Mouse (Mus musculus) lung, postnatal 14 days (tissue): ENCODE measurements around the gene Gpx2.

ENCODE experiments used
- DNase-seq: peaks from one replicate; pipeline ENCODE4 v3.0.0; 2021

Gpx2 gene

DNA sequence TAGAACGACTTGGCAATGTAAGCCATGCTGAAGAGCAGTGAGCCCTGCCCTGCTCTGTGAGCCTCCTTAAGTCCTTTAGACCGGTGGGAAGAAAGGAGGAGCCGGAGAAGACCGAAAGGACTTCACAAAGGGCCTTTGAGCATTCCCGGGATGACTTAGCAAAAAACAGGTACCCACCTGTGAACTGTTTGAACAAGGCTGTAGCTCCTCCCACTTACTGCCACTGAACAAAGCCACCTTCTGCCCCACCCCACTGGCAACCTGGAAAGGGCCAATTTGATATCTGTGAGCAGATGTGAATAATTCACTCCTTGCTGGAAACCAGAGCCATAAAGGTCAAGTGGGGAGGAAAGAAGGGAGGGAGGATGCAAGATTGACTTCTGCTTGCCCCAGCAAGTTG is at the start of gene Gpx2:
Gpx2 (minus strand) TSS at position 205 of the 400 bp plus-strand sequence.
- no peak for DNase-seq

DNA sequence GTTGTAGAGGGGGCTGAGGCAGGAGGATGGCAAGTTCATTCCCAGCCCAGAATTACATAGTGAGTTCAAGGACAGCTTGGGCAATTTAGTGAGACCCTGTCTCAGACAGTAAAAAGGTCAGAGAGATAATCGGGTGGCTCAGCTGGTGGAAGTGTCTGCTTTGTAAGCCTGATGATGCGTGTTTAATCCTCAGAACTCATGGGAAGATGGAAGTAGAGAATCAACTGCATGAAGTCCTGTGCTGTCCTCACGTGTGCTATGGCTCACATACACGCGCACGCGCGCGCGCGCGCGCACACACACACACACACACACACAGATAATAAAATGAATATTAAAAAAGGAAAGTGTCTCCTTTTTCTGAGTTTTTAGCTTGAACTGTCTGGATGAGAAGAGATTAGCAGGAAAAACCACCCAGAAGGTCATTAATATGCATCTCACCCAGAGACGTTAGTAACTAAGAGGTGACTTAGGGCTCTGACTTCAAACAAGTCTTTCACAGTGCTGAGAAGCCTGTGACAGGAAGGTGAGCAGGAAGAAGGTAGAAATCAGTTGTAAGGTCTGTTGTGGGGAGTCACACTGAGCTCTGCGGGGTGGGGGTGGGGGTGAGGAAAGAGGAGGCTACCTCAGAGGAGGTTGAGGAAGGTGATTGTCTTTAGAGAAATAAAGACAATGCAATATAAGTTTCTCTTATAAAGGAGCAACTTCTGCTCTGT is 49.1 kb upstream of the Gpx2 start:
- no peak for DNase-seq

DNA sequence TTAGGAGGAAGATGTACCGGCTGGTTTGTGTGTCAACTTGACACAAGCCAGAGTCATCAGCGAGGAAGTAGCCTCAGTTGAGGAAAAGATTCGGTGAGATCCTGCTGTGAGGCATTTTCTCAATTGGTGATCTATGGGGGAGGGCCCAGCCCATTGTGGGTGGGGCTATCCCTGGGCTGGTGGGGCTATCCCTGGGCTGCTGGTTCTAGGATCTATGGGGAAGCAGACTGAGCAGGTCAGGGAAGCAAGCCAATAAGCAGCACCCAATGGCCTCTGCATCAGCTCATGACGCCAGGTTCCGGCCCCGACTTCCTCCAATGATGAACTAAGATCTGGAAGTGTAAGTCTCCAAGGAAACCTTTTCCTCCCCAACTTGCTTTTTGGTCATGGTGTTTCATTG is 44.7 kb upstream of the Gpx2 start:
- no peak for DNase-seq

DNA sequence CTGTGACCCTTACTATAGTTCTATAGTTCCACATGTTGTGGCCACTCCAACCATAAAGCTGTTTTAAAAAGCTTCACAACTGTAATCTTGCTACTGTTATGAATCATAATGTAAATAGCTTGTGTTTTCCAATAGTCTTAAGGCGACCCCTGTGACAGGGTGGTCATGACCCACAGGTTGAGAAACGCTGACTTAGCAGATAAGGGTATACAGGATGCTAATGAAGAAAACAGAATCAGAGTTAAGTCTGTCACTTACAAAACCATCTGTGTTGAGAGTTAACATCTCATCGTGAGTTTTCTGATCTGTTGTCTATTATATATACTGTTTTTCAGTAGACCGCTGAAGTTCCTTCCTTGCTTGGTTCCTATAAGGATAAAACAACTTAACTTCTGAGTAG is 43.9 kb upstream of the Gpx2 start:
- no peak for DNase-seq

DNA sequence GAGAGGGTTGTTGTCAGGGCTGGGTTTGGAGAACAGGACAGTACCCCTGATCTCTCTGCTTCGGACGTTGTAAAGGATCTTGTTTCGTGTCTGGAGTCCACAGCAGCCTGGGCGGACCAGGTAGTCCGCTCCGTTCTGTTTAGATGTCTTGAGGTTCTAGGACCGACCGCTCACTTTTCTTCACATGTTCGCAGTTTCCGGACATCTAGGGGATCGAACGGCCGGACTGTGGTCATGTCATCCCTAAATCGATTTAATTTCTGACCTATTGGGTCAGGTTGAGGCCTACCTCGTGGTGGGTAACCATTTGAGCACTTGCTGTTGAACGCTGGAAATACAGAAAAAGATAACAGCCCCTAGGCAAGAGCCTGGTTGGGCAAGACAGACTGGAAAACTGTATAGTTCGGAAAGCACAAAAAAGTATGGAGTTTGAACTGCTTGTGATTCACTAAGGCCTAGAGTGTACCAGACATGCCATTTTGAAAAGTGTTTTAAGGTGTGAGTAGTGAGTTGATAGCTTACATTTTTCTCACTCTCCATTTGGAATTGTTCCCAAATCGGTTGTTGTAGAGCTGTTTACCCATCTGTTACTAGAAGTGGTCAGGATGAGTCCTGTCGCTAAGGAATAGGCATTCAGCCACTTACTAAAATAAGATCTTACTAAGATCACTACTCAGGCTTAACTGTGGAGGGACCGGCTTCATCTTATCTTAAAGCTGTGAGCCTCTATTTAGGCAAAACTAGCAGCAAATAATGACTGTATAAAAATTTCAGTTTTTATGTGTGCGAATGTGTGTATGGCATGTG is 42.7 kb upstream of the Gpx2 start:
- no peak for DNase-seq

DNA sequence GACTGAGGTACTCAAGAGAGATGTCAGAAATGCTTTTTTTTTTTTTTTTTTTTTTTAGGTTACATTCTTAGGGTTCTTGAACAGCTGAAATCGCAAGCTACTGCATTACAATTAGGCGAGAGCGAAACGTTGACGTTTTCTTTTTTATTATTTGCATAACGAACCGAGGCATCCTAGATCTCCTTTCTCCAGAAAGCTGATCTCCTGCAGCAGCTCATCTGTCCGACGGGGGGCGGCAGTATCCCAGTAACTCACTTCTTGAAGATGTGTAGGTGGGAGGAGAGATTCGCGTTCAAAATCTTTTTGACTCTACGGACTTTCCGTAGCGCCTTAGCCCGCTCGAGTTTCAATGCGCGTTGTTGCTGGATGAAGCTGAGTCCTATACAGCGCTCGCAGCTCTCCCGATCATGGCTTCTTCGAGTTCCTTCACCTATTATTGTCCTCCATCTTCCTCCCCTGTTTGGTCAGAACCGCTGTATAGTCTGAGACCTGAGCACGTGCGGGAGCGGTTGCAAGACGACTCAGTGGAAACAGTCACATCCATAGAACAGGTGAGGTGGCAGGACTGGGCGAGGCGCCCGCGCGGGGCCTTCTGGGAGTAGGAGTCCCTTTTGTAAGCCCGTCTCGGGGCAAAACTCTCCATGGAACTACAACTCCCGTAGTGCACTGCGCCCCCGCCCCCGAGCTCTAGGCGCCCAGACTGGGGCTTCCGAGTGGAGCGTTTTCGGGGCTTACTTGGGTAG is 41.9 kb upstream of the Gpx2 start:
- peak; percentile 97 for DNase-seq

DNA sequence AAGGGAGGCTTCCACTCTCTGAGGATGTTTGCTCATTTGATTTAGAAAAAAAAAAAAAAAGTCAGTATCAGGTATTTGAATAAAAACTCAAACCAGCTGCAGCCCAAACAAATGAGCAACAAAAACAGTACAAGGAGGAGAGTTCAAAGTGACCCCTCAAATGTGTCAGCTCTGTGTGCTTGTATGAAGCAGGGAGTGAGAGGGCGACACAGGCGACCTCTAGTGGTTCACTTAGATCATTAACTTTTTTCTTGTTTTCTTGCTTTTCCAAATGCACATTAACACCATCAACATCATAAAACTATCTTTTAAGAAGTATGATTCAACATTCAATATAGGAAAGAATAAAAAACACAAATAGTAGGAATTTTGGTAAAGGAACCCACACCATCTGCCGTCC is 37.4 kb upstream of the Gpx2 start:
- DNase-seq, result peak; percentile 30

DNA sequence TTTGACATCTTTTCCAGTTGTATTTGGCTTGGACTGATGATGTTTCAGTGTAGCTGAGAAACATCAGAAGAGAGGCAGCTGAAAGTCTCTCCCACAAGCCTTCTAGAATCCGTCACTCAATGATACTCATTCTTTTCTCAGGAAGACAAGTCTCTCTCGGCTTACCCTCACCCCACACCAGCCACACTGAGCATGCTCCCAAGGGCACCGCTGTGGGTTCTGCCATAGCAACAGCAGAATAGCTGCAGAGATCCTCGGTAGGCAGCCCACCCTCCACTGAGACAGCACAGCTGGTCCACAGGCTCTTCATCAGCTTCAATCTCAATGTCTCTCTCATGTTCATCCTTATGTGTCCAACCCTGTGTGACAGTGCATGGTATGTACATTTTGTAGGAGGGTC is 29.9 kb upstream of the Gpx2 start:
- no peak for DNase-seq

DNA sequence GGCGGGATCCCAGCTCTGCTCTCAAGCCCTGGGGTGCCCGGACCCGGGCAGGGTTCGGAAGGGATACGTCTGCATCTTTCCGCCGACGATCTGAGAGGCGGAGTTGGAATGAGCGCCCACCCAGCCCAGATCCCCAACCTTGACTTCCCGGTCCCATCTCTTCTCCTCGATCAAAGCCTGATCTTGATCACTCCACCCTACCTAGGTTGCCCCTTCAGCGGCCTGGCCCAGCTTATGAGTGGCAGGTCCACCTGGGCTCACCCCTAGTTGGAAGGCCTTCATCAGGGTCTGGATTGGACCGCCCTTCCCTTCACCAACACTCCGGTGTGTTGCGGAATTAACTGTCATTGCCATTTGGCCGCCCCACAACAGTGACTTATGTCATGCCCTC is 27.3 kb upstream of the Gpx2 start, which contains the start of gene Rab15:
Rab15 (minus strand) TSS at position 258 of the 391 bp plus-strand sequence.
- no peak for DNase-seq

DNA sequence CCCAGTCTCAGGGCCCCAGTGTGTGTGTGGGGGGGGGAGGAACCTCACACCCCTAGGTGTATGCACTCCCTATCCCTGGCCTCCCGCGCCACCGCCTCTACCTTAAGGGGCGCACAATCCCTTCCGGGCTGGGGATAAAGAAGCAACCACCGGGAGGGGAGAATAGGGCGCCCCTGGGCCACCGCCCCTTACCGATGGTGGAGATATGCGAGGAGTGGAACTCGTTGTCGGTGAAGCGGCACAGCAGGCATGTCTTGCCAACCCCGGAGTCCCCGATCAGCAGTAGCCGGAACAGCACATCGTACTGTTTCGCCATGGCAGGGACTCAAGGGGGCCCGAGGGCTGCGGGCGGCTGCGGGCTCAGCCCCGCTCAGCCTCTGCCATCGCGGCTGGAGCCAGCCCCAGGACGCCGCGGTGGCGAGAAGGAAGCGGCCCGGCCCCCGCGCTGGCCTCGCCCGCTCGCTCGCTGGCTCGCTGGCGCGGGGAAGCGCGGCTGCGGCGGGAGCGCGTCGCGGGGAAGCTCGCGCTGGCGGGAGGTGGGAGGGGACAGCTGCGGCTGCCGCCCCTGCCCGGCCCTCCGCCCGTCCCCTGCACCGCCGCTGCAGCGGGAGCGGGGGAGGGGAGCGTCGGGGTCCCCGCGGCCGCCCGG is 26.8 kb upstream of the Gpx2 start:
- DNase-seq, result peak; percentile 14

DNA sequence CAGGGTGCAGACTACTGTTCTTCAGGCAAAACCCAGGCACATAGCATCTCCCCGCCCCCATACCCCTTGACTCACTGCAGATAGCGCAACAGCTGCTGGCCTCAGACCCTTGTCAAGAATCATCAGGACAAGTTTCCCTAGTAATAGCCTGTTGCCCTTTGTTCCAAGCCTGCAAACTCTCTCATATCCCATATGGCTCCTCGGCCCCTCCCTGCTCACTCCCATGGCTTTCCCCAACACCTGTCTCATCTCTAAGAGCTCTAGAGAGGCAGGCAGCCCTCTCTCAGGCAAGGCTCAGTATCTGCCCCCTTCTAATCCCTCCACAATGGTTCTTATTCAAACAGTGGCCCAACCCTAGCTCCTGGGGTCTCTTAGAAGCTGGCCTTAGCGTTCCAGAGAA is 25.3 kb upstream of the Gpx2 start:
- no peak for DNase-seq

DNA sequence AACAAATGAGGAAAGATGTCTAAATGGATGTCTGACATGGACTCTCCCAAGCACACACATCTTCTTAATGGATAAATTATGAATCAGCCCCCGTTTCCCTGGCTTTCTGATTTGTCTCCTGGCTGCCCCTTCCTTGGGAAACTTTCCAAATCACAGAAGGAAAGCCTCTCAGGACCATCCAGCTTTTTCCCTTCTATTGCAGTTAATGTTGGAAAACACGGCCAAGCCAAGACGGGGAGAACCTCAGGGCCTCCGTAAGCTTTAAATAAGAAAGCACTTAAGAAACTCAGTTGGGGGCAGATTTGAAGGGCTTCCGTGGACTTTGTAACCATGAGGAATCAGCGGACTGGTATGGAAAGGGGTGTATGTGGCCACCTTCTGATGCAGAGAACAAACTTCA is 24.5 kb upstream of the Gpx2 start:
- DNase-seq, result no peak

DNA sequence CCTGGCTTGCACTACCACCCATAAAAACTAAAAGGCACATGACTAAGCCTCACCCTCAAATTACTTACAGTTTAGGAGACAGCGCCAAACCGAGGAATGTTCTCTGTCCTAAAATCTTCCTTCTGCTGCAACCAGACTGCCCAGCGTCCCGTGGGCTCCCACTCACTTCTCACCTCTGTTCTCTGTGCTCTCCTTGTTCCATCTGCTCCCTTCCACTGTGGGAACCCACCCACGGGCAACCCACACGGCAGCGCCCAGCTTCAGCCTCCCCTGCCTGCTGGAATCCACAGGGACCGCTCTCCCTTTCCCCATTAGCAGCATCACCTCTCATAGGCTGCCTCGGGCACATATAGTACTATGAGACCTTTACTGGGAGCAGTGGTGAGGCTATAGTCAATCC is 23.6 kb upstream of the Gpx2 start:
- no peak for DNase-seq

DNA sequence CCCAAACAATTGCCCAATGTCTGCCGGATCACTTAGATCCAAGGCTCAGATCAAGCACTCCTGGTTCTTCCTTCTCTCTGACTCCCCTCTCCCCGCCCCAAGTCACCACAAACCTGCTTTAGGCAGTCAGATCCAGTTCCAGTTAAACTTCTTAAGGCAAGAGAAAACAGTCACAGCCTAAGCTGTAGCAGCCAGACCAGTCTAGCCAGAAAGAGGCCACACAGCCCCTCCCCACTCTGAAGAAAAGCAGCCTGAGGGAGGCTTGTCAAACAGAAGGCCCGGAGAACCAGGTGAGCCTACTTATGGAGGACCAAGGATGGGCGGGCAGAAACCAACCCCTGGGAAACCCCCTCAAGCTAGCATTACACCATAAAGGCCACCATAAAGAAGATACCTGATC is 22.8 kb upstream of the Gpx2 start:
- peak; percentile 30 for DNase-seq

DNA sequence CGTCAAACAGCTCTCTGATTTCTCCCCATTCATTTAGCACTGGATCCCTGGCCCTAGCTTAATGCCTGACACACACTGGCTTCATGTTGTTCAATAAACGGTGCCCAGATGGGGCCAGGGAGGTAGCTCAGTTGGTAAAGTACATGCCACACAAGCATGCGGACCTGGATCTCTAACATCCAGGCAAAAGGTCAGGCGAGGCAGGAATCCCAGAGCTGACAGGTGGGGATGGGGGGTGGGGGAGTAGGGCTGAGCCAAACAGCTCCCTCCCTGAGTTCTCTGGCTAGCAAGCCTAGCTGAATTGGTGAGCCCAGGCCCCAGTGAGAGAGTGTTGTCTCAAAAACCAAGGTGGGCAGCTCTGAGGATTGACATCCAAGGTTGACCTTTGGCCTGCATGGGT is 21.8 kb upstream of the Gpx2 start:
- DNase-seq, result no peak

DNA sequence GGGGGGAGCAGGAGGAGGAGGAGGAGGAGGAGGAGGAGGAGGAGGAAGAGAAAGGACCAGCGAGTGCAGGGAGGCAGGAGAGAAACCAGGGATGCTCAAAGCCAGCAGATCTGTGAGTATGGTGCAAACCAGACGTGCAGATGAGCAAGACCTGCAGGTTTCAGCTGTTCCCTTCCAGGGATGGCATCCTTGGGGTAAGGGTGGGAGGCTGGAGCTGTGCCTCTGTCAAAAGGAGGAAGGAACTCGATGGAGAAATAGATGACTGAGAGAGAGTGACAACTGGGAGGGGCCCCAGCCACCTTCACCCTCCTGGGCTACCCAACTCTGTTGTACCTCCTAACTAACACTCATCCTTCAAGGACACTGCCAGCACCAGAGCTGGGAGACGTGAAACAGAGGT is 21.4 kb upstream of the Gpx2 start:
- DNase-seq, result no peak

DNA sequence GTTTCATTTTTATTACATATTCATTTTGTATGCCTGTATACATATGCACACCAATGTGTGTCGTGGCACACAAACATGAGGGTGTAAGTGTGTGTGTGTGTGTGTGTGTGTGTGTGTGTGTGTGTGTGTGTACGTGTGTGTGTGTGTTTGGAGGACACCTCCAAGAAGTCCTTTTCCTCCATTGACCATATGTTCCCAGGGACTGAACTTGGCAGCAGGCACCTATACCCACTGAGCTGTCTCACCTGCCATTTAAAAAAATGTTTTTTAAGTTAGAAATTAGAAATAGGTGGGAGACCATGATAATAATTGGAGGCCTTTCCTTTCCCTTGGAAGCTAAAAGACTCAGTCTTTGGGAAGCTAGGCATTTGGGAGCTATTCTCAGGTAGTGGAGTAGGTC is 18.8 kb upstream of the Gpx2 start:
- DNase-seq, result no peak

DNA sequence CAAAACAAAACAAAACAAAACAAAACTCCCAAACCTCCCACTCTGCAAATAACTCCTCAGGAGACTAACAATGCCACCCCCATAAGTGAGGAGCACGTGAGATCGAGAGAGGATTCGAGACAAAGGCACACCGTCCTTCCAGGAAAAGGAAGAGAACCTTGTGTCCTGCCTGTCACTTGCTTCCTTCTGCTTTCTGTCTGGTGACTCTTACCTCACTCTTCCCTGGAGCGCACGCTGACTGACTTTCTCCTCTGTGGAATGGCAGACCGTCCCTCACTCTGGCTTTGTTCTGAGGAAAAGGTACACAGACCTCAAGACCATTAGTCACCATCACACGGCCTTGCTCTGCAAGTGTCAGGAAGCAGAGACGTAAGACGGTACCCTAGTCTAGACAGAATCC is 18.2 kb upstream of the Gpx2 start:
- no peak for DNase-seq

DNA sequence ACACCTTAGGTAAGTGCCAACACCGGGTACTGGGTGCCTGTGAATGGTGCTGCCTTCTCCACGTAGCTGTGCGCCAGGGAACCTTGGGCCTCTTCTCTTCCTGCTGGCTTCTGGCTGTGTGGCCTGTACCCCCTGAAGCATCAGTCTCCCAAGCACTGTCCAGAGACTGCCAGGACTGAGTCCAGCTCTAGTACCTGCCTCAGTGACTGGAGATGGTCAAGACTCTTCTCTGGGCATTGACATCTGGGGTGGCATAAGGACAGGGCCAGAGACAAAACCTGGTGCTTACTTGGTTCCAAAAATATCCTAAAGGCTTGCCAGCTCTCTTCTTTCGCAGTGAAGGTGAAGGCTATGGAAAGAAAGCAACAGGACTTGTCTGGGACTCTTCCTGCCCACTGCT is 15.7 kb upstream of the Gpx2 start:
- no peak for DNase-seq

DNA sequence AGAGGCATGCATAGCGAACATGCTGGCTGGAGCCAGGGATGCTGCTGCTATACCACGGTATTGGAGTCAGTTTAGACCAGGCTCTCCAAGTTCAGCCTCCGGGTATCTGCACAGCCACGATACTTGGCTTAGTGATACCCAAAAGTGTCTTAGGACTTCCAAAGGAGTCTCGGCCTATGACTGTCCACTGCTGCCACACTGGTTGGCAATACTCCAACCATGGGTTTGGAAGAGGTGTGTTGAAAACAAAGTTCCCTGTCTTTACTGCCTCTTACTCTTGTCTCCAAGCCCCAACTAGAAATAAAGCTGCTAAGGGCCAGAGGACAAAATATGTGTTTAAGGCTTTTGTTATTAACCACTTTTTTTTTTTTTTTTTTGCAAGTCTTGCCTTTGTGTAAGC is 15.1 kb upstream of the Gpx2 start:
- no peak for DNase-seq

DNA sequence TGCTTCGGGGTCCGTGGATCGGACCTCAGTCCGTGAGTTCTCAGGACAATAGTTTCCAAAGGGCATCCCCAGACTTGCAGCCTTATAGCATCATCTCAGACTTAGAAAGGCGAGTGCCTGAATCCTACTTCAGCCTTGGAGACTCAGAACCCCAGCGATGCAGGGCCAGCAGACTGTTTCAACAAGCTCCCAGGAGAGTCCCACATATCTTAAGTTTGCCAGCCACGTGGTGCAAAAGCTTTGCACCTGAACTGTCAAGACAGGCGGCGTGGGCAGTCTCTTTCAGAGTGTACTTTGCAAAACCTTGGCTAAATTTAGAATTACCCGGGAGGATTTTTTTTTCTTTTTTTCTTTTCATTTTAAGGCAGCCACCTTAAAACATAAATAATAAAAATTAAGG is 12.4 kb upstream of the Gpx2 start:
- DNase-seq, result no peak

DNA sequence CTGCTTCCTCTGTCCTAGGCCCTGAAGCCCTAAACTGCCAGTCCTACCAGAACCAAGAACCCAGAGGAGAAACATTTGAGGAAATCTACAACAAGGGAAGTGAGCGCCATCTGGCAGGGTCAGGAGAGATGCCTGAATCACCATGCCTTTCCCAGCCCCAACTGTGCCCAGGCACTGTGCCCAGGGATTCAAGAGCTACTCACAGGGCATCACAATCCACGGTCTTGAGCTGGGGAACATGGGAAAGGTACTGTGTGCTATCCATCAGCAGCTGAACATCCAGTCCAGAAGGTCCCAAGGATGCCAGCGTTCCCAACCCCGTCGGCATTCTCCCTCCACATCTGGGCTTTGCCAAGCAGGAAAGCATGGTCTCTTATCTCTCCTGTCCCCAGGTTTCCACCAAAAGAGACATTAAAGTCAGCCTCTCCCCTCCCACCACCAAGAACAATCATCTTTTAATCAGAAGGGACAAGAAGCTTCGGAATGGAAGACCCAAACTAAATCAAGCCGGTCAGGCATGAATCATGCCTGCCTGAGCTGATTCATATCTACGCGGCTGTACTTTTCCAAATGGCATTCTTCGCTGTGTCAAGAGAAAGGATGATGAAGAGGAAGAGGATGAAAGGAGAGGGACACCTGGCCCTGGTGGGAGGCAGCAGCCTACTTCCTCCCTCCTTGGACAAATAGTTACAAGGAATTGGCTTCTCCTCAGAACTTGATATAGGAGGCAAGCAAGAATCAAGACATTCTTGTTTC is 9.9 kb upstream of the Gpx2 start:
- no peak for DNase-seq
